Mouse (Mus musculus) testis, adult 2 months (tissue): ENCODE data around the gene Thbs4.

Source experiments
- CTCF ChIP-seq: fragments of 200-500 bp; IDR thresholded peaks from 2 replicates; pipeline ENCODE4 v1.5.1; 2012; ENCODE audit warnings: low read depth, mild to moderate bottlenecking, inconsistent platforms, low read length, moderate library complexity; ENCODE audit not compliant: control insufficient read depth, insufficient read depth, insufficient replicate concordance
- POLR2A ChIP-seq: fragments of 200-500 bp; IDR thresholded peaks from 2 replicates; pipeline ENCODE4 v1.6.1; 2012; ENCODE audit warnings: low read depth, mild to moderate bottlenecking, inconsistent platforms, low read length, moderate library complexity; ENCODE audit not compliant: control insufficient read depth

DNA sequence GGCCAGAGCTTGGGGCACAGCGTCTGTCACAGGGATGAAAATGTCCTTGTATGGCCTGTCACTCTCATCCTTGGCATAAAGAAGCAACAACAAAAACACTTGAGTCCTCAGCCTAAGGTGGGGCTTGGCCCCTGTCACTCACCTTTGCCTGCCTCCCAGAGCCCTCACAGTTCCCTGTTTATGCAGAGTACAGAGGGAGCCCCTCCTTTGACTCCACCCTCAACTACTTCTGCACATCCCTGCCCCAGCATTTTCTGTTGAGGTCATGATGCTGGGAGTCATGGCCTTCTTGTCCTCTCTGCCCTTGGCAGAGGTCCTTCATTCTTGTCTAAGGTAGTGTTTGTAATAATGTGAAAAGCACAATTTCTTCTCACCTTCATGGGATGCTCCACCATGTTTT, 86.2 kb downstream of the Thbs4 start:
- TF ChIP-seq CTCF = no peak
- no peak for TF ChIP-seq POLR2A
